Mouse (Mus musculus): ENCODE data around the gene Srpk3. TPM values are rescaled to one million over a fixed set of nuclear protein-coding genes. Genes with fewer than 3 reads are reported as not detected.
"Not testable (repeated sequence)": the region's sequence is repeated elsewhere in the genome, so short reads cannot be mapped to it uniquely, and the experiment has no call there.

The Srpk3 gene
- 0.82 and 2.6 TPM in 2 replicates for total RNA-seq (2021)
- long read RNA-seq, experiment 1, partial matches to known transcripts, result 0 of 2 reads
- long read RNA-seq, experiment 1, other reads (novel, unspliced or antisense), result 2 of 2 reads
- long read RNA-seq, experiment 2, partial matches to known transcripts, result 0 of 1 reads
- long read RNA-seq, experiment 2, other reads (novel, unspliced or antisense), result 0 of 1 reads

GRCm38 (mm10) chrX:73774168-73774760 lies at the start of gene Srpk3:
TSS of gene Srpk3 (plus strand) at chrX:73774405.
- DNase-seq, result peak; percentile 13

DNA sequence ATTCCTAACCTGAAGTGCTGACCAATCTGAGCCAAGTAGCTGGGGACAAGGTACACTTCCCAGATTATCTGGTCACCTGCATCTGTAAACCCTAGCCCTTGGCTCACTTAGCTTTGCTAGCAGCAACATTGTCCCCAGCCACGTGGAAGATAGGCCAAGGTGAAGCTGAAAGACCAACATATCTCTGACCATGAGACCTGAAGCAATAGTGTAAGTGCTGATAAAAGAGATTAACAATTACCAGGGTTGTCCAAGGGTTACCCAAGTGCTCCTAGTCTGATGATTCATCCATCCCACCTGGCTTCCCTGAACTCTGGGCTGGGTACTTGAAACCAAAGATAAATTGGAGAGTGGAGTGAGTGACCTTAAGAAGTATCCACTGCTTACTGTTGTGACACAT lies 43.3 kb upstream of the Srpk3 start:
- no peak for DNase-seq

DNA sequence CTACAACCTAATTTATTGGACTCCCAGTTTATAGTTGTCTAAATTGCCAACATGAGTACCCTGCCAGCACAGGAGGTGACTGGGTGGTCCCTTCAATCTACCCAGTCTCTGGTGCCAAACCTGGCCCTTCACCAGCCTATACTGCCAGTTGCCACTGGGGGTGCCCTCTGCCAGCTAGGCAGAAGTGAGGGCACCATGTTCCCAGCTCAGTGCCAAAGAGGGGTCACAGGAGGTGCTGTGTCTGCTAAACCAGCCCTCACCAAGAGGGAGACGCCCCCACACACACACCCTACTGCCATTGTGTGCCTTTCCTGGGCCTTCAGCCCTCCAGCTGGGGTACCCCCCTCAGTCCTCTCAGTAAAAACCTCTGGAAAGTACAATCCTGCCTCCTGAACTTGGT lies 36.0 kb upstream of the Srpk3 start:
- no peak for DNase-seq

GRCm38 (mm10) chrX:73739151-73739550 lies 35.1 kb upstream of the Srpk3 start:
- DNase-seq, result no peak

DNA sequence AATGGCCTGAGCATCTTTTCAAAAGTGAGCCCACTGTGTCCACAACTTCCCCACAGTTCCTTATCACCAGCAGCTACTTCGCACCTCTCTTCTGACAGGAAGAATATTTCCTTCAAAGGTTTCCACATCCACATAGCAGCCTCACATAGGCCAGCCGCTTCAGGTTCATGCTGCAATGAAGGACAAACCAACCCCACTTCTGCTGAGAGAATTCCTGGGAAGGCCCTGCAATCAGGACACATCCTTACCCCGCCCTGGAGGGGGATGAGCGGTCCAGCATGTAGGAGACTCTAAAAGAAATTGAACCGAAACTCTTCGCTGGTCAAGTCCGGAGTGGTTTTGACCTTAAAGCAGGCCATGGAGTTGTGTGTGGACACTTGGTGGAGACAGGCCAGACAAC lies 34.4 kb upstream of the Srpk3 start:
- DNase-seq, result not testable (repeated sequence)

DNA sequence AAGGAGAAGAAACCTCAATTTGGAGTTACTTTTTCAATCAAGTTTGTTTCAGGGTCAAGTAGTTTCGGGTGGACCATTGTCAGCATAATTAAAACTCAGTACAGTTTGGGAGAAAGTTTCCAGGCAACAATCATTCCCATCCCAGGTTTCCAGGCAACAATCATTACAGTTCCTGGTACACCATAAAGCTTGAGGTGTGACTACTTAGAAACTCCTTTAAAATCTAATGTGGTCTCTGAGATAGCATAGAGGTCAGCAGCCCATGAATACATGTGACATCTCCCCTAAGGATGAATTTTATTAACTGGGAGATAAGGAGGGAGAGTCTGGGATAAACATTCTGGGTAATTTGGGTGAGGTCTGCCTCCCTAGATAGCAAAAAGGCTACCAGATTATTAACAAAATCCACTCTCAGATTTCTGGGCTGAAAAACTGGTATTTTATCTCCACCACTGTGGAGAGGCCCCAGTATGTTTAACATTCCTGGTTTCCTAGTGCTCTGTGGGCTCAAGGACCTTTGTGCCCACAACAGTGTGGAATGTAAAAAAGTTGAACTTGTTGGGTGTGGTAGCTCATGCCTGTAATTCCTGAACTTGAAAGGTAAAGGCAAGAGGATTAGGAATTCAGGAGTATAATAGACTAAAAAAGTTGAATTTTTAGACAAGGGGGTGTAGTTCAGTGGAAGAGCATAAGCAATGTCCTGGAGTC lies 29.3 kb upstream of the Srpk3 start:
- no peak for DNase-seq

DNA sequence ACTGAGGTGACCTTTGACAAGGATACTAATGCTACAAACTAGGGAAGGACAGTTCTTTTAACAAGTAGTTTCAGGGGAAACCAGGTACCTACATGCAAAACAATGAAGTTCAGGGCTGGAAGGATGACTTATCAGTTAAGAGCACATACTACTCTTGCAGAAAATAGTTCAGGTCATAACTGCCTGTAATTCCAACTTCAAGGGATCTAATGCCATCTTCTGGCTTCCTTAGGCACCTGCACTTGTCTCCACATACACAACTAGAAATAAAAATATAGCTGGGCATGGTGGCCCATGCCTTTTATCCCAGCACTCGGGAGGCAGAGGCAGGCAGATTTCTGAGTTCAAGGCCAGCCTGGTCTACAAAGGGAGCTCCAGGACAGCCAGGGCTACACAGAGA lies 25.2 kb upstream of the Srpk3 start:
- DNase-seq, result no peak

DNA sequence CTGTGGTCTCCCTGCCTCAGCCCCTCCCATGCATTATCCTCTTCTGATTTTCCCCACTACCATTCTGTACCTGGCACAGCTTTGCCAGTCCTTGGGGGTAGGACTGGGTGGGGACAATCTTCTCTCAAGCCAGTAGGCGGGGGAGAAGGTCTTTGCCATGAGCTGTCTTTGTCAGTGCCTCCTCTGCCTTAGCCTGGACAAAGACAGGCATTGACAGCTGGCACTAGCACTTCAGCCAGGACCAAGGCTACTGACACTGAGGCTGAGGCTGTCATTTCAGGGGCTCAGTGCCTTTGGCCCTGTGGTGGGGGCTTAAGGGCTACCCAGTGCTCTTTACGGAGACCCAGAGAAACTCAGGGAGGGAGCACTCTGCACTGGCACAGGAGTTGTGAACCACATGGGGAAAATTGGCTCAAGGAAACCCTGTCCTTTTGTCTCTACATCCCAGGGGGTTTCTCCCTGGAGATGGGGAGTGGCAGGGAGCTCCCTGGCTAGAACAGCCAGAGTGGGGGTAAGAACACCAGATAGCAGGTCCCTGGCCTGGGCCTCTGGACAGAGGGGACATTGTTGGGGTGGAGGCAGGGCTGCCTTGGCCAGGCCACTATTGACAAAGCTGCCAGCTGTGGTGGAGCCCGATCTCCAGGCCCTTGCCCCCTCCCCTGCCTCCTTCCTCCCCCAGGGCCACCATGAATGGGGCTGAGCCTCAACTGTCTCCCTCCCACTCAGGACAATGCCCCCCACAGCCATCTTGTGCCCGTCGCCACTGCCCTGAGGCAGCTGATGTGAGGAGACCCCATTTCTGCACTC lies 17.7 kb upstream of the Srpk3 start, which contains the start of gene Plxnb3:
Plxnb3 (plus strand) TSS at position 757 of the 807 bp plus-strand sequence.
- DNase-seq, result no peak

DNA sequence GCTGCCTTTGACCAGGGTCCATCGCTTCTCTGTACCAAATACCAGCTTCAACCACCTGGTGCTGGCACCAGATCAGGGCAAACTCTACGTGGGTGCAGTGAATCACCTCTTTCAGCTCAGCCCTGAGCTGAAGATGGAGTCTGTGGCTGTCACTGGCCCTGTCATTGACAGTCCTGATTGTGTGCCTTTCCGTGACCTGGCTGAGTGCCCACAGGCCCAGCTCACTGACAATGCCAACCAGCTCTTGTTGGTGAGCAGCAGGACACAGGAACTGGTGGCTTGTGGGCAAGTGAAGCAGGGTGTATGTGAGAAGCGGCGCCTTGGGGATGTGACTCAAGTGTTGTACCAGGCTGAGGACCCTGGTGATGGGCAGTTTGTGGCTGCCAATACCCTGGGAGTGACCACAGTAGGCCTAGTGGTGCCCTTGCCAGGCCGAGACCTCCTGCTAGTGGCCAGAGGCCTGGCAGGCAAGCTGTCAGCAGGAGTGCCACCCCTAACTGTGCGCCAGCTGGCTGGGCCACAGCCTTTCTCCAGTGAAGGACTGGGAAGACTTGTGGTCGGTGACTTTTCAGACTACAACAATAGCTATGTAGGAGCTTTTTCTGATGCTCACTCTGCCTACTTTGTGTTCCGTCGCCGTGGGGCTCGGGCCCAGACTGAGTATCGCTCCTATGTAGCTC lies 15.5 kb upstream of the Srpk3 start:
- peak; percentile 30 for DNase-seq

- peak; percentile 86 for DNase-seq
Measured at GRCm38 (mm10) chrX:73765311-73765710, 8.9 kb upstream of the Srpk3 start.

DNA sequence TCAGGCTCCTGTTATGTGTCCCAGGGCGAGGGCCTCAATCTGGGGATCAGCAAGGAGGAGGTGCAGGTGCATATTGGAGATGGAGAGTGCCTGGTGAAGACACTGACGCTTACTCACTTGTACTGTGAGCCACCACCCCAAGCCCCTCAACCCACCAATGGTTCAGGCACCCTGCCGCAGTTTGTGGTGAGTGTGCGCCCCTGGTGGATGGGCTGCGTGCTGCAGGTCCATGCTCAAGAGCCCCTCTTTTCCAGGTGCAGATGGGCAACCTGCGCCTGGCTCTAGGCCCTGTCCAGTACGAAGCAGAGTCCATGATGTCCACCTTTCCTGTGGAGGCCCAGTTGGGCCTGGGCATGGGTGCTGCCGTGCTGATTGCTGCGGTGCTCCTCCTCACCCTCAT lies 6.9 kb upstream of the Srpk3 start:
- peak; percentile 34 for DNase-seq

DNA sequence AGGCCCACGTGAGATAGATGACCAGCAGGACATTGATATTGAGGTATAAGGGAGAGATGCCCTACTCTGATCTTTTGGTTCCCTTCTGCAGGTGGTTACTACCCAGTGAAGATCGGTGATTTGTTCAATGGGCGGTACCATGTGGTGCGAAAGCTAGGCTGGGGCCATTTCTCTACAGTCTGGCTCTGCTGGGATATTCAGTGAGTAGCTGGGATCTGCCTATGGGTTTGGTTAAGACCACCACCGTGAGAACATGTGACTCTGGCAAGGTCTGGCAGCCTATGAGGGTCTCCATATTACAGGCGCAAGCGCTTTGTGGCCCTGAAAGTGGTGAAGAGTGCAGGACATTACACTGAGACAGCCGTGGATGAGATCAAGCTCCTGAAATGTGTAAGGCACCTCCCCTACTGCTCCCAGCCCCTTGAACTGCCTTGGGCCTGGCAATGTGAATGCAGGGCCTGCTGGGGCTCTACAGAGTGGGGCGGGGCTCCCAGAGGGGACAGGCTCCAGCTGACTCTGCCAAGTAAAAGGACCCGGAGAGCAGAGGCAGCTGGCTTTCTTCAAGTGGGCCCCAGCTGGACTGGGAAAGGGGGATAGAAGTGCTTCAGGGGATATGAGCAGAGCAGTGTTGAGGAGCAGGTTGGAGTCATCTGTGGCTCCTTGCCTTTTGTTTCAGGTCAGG lies 738 bp downstream of the Srpk3 start:
- DNase-seq, result no peak

- no peak for DNase-seq
Measured at GRCm38 (mm10) chrX:73782227-73782626, 8.0 kb downstream of the Srpk3 start.

GRCm38 (mm10) chrX:73785666-73786065 lies 11.5 kb downstream of the Srpk3 start:
- no peak for DNase-seq

GRCm38 (mm10) chrX:73786364-73787224 lies 12.4 kb downstream of the Srpk3 start, which contains the start of the genes Idh3g and Ssr4:
TSS of gene Idh3g (minus strand) at chrX:73786897.
TSS of gene Ssr4 (plus strand) at chrX:73787028.
- peak; percentile 94 for DNase-seq

DNA sequence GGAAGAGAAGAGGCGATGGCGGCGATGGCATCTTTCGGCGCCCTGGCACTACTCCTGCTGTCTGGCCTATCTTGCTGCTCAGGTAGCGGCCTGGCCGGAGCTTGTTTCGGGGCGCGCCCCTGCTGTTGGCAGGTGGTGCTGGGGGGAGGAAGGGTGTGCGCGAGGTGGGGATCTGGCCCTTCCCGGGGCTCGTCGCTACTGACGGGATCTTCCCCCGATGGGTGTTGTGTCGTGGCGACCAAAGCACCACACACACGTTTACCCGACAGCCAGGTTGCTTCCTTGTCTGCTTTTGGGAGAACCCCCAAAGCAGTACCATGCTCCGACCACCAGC lies 13.0 kb downstream of the Srpk3 start:
- DNase-seq, result no peak

GRCm38 (mm10) chrX:73788501-73788900 lies 14.3 kb downstream of the Srpk3 start:
- peak; percentile 3 for DNase-seq

GRCm38 (mm10) chrX:73793039-73793438 lies 18.8 kb downstream of the Srpk3 start:
- no peak for DNase-seq

- no peak for DNase-seq
Measured at GRCm38 (mm10) chrX:73793505-73793904, 19.3 kb downstream of the Srpk3 start.

GRCm38 (mm10) chrX:73797511-73797910 lies 23.3 kb downstream of the Srpk3 start:
- no peak for DNase-seq

GRCm38 (mm10) chrX:73798502-73798901 lies 24.3 kb downstream of the Srpk3 start:
- DNase-seq, result peak; percentile 87
